Comparison of ENCODE assay signal across 8 mouse cellular contexts in the genomic region with DNA sequence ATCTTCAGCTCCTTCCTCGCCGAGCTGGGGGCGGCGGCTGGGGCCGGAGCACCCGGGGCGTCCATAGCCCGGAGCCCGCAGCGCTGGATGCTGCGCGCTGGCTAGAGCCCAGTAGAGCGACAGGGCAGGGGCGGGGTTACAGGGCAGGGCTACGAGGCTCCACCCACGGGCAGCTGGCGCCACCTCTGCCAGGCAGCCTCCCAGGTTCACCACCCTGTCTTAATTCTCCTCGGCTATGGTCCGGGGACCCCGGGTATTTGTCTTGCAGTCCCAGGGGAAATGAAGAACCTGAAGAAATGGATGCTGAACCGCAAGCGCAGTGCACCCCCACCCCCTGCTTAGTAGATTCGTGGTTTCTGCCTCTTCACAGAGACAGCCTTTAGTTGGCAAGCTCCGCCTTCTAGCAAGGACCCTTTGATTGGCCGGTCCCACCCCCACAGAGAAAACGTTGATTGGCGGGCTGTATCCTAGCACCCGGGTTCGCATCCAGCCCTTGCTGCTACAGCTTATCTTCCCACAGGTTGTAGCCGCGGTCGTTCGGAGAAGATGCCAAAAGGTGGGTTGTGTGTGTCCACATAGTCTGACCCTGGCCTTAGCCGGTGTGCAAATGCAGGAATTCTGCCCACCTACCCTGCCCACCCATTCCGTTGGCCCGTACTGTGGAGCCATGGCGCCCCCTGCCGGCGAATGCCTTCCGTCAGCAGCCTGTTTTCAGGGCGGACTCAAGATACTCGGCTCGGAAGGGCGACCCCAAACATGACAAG. TPM values are rescaled to one million over a fixed set of nuclear protein-coding genes. Genes with fewer than 3 reads are reported as not detected.
A peak's percentile ranks its signal among the peaks of the same experiment; 100 is the strongest.
DNase-seq lines count a peak whose midpoint lies in the region; ATAC-seq lines count a peak whose summit lies in the region.

A gene (minus strand): TSS at position 385 of the 764 bp plus-strand sequence.

- peak within 1 kb of the TSS; percentile 100 for H3K27ac ChIP-seq in hindbrain, embryonic 13.5 days

- WGBS in hindbrain, embryonic 13.5 days: 2% methylated on average over 43 of the region's 44 CpGs

- H3K27me3 ChIP-seq in hindbrain, embryonic 13.5 days: no peaks in the 10 kb centered on the region

- DNase-seq in T-cell, adult 2 months (ENCODE audit: low spot score): peak; percentile 93
- DNase-seq in cerebellum, postnatal 14 days: peak; percentile 93 to 96
- peak; percentile 77 to 78 for DNase-seq in frontal cortex, postnatal 25 days (ENCODE audit: low spot score in 2 of 2)
- peak; percentile 80 for DNase-seq in left cerebral cortex, adult 11 months (ENCODE audit: low spot score)
- peak; percentile 89 for DNase-seq in lung, postnatal 36 days
- DNase-seq in right cerebral cortex, adult 18-20 months: peak; percentile 86
- DNase-seq in urinary bladder, postnatal 14 days (ENCODE audit: low spot score): peak; percentile 80

- H3K36me3 ChIP-seq in hindbrain, embryonic 13.5 days: peaks cover 57% of the 10 kb centered on the region

- H3K4me2 ChIP-seq in hindbrain, embryonic 13.5 days: peak within 1 kb of the TSS; percentile 100

- peak; percentile 50 for ATAC-seq in hindbrain, embryonic 13.5 days (ENCODE audit: low FRiP score)

- H3K4me3 ChIP-seq in hindbrain, embryonic 13.5 days: peak within 1 kb of the TSS; percentile 76

- no peaks in the 10 kb centered on the region for H3K9me3 ChIP-seq in hindbrain, embryonic 13.5 days

- peak within 1 kb of the TSS; percentile 73 for H3K9ac ChIP-seq in hindbrain, embryonic 13.5 days

- peaks cover 69% of the 10 kb centered on the region for H3K4me1 ChIP-seq in hindbrain, embryonic 13.5 days (replicated peaks)

RNA-seq across cellular contexts. Expression of the gene that starts here (rescaled TPM):
- 5.1 and 5.8 TPM in 2 replicates for polyA plus RNA-seq in hindbrain, embryonic 13.5 days (2015; fragmentation: Nextera tagmentation; extraction: Ambion mirVana)

Comparison
In these comparisons a context has a peak if more than half of its experiments do, and no peak if none do; other contexts are left out.
1. Peak in every context shown above with its lines: DNase-seq, ATAC-seq, H3K4me3 ChIP-seq and H3K27ac ChIP-seq.